Mouse (Mus musculus): ENCODE data around the gene Ccdc88a. TPM values are rescaled to one million over a fixed set of nuclear protein-coding genes. Genes with fewer than 3 reads are reported as not detected.

Ccdc88a gene
- total RNA-seq, 2 experiments from 2014 or later, result 12.9 to 13.5 TPM

- DNase-seq, result no peak
- intact Hi-C loops (cut with DNase I), result loop anchor here (2.0 to 5.0 kb wide), 3 partner anchors 20 to 175 kb away; partner anchors contain the start of genes Ccdc88a, Mtif2 and Rtn4
These were observed 173.8 kb downstream of the Ccdc88a start for GRCm38 (mm10) chr11:29547249-29547751.

GRCm38 (mm10) chr11:29547752-29548503, 174.5 kb downstream of the Ccdc88a start, which contains the start of the genes Clhc1 and Rps27a:
TSS of gene Clhc1 (plus strand) at chr11:29547950.
TSS of gene Rps27a (minus strand) at chr11:29548109.
- intact Hi-C loops (cut with DNase I), result loop anchor here (2.0 to 5.0 kb wide), 3 partner anchors 21 to 176 kb away; partner anchors contain the start of genes Ccdc88a, Mtif2 and Rtn4
- DNase-seq, result peak; percentile 97 to 98

DNA sequence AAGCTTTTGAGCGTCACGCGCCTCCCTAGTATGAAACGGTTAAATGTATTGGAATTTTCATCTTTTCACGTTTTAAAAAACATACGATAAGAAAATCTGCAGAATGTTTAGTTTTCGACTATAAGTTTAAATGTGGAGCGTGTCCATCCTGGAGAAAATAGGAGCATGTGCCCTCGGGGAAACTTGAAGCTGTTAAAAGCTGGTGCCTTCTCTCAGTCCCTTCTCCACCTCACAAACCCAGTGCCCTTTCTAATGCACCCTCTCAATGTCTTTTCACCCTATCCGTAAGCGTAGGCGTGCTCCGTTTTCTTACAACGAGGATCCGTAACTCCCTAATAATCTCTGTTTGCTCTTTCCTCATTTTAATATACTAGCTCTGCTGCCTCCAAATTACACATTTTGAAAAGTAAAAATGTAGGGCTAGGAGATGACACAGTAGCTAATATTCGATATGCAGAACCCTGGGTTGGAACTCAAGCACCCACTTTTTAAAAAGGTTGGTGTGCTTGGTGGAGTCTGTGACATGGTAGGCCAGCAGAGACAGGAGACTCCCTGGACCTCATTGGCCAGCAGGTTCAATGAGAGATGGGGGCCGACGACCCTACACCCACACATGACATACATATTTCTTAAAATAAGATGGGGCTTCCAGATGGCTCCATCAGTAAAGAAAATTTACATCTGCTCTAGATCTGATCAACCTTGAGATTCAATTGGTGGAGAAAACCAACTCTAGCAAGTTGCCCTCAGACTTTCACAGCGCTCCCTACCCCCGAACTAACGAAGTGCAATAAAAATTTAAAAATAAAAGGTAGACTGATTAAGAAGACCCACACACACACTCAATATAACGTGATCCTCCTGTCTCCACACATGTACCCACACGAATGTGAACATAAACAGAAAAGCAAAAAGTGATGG, 175.3 kb downstream of the Ccdc88a start:
- intact Hi-C loops (cut with DNase I), result loop anchor here (5.0 kb wide), 1 partner anchor 176 kb away; the partner anchor contains the start of gene Ccdc88a
- DNase-seq, result no peak

DNA sequence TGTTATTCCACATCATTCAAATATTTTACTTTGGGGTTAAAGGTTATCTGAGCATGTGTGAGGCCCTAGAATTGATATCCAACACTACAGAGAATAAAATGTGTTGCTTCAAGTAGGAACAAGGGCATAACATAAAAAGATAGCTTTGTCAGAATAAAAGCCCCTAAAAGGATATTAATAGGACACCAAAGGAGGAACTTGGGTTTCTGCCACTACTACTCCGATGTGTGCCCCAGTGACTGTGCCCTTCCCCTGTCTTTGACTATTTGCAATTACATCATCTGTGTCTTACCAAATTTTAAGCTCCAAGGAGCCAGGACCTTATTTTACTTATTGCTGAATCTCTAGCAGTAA, 175.9 kb downstream of the Ccdc88a start:
- intact Hi-C loops (cut with DNase I), result loop anchor here (5.0 kb wide), 1 partner anchor 177 kb away; the partner anchor contains the start of gene Ccdc88a
- no peak for DNase-seq

Other genes starting within 250 kb of the Ccdc88a start
- 10 to 100 TPM; 22.9 to 27.5 TPM for gene Pnpt1, start 242.9 kb upstream of the Ccdc88a start, total RNA-seq (2021)
- 10 to 100 TPM; 40.1 to 41.5 TPM for gene Ppp4r3b, start 200.8 kb upstream of the Ccdc88a start, total RNA-seq (2021)
- 10 to 100 TPM; 18.5 to 19.0 TPM for gene Cfap36, start 126.2 kb upstream of the Ccdc88a start, total RNA-seq (2021)
- gene Prorsd1, start 141.4 kb downstream of the Ccdc88a start, total RNA-seq (2021), result 10 to 100 TPM; 19.8 to 21.1 TPM
- gene Mtif2, start 152.8 kb downstream of the Ccdc88a start, total RNA-seq (2021), result 10 to 100 TPM; 60.5 to 62.2 TPM
- not detected for gene Clhc1, start 174.3 kb downstream of the Ccdc88a start, total RNA-seq (2021)
- gene Rps27a, start 174.5 kb downstream of the Ccdc88a start, total RNA-seq (2021), result 100 to 1,000 TPM; 465 to 510 TPM

All from heart, postnatal 14 days (tissue).